Mouse (Mus musculus): ENCODE measurements at regions not wholly inside any gene's neighbourhood (a gene's known extent, or its start where the extent isn't known, plus 50 kb on each side); places are given as distances from the start of the nearest gene placed in this dataset.

DNA sequence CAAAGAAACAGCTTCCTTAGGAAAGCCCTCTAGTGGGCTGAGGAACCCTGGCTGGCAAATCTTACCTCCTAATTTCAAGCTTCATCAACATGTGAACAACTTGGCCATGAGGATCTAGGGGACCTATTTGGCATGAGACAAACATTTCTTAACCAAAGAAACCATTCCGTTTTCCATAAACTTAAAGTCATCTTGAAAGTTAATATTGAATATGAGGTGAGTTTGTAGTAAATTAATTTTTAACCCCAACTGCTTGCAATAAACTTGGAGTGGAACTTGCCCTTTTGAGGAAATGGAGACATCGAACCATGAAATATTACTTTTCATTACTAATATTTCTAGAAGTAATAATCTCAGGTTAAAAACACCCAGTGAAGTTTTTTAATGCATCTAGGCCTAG lies 229.7 kb downstream of the Cdh26 start:
- no peak for DNase-seq (ENCODE audit: low read depth, low spot score)

DNA sequence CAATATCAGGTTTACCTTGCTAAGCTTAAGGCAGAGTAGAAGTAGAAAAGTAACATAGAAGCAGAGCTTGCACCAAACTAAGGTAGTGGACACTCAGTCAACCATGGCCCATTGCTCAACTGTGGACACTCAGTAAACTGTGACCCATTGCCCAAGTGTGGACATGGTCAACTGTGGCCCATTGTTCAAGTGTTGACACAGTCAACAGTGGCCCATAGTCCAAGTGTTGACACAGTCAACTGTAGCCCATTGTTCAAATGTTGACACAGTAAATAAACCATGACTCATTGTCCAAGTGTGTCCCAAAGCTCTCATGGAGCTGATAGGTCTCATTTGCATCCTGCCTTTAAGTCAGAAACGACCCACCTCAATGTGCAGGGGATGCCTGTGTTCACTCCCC lies 232.1 kb downstream of the Cdh26 start:
- DNase-seq (ENCODE audit: low read depth, low spot score): no peak

DNA sequence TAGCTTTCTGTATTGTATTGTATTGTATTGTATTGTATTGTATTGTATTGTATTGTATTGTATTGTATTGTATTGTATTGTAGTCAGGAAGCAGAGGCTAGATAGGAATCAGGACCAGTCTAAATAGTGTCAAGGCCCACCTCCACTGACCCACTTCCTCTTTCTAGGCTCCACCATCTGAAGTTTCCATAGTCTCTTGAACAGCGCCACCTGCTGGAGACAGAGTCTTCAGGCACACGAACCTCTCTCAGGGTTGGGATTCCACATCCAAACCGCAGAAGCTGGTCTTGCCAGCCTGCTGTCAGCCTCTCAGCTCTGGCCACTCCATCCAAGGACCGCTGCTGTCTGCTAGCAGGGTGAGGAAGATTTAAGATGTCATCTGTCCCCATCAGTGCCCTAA lies 234.6 kb downstream of the Cdh26 start:
- peak; percentile 84 for DNase-seq (ENCODE audit: low read depth, low spot score)

DNA sequence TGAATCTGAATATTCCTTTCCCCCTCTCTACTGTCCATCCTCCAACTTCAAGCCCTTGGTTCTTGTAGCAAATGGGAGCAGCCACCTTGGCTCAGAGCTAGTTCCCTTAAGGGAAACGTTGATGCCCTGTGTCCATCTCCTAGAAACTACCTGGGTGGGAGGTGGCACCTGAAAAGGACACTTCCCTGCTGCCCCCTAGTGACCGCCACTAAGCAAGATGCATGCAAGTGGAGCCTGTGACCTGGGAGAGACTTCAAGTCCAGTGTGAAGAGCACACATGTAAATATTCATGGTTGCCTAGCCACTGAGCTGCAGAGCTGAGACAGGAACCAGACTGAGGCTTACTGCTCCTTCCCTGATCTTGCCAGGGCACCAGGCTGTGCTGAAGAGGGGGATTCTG lies 238.1 kb downstream of the Cdh26 start:
- DNase-seq (ENCODE audit: low read depth, low spot score): peak; percentile 16

DNA sequence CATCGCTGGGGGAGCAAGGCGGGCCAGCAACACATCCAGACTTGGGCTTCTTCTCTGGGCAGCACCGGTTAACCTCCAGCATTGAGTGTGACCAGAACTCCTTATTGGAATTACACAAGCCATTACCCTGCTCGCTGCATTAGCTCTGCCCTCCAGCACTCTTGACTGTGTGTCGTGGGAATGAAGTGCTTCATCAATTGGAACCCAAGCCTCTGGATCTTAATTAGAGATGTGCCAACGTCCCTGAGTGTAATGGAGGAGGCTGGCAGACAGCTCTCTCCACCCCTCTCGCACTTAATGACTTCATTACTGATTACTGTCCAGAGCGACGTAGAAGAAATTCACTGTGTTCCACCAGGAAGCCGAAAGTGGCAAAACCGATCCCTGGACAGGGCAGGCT lies 240.6 kb downstream of the Cdh26 start:
- no peak for DNase-seq (ENCODE audit: low read depth, low spot score)

DNA sequence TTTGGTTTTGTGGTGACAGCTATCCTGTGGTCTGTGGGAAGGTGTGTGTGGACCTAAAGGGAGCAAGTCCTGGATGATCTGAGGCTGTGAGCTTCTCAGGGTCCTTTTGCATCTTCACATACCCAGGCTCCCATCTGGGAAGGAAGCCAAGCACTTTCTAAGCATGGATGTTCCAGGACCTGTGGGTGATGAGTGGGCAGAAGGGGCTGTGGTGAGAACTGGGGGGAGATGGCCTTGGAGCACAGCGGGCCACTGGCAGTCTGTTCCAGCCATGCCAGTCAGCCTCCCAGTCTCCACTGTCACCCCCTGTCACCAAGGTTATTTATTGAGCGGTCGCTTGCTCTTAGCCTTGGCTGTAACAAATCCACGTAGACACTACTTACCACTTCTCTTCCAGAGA lies 243.3 kb downstream of the Cdh26 start:
- DNase-seq (ENCODE audit: low read depth, low spot score): no peak

DNA sequence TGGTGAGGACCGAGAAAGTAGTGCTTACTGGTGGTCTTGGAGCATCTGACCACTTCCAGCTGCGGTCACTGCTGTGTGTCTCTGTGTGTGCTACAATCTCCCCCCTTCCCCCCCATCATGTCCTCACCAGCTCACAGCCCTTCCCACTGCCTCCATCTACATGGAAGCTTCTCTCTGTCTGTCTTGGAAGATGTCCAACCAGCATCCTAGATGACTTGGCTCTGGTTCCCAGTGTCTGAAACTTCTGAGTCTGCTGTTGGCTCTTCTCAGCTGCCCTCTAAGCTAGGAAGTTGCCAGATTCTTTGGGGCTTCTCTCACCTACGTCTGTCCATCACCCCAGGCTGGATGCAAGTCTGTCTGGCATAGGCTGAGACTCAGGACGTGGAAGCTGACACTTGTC lies 244.3 kb downstream of the Cdh26 start:
- DNase-seq (ENCODE audit: low read depth, low spot score): no peak

DNA sequence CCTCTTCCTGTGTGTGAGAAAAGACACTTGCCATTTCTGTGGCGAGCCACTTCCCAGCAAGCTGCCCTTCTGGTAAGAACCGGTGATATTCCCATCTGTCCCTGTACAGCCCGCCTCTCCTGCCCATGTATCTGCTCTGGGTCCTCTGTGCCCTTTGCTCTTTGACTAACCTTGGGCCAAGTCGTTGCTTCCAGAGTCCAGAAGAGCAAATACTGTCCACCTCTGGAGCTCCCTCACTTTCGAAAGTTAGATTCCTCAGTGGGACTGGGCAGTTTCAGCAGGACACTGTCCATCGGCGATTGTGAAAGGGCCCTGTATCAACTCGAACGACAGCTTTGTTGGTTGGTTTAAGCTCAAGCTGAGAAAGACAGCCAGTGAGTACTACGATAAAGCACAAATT lies 246.6 kb downstream of the Cdh26 start:
- DNase-seq (ENCODE audit: low read depth, low spot score): no peak

DNA sequence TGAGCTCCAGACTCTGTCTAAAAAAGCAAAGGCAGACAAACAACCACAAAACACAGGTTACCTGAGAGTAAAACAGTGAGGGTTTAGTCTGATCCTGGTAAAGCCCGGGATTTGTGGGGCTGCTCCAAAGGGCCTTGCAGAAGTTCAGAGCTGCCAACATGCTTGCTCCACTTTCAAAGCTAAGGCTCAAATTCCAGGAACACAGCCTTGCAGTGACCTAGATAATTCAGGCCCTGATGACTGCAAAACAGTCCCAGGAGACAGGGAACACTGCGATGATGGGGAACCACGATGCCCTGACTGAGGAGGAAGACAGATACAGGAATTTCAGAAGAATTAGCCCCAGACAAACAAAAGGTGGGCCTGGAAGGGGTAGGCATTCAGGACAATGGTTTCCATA lies 250.0 kb downstream of the Cdh26 start:
- no peak for DNase-seq (ENCODE audit: low read depth, low spot score)

DNA sequence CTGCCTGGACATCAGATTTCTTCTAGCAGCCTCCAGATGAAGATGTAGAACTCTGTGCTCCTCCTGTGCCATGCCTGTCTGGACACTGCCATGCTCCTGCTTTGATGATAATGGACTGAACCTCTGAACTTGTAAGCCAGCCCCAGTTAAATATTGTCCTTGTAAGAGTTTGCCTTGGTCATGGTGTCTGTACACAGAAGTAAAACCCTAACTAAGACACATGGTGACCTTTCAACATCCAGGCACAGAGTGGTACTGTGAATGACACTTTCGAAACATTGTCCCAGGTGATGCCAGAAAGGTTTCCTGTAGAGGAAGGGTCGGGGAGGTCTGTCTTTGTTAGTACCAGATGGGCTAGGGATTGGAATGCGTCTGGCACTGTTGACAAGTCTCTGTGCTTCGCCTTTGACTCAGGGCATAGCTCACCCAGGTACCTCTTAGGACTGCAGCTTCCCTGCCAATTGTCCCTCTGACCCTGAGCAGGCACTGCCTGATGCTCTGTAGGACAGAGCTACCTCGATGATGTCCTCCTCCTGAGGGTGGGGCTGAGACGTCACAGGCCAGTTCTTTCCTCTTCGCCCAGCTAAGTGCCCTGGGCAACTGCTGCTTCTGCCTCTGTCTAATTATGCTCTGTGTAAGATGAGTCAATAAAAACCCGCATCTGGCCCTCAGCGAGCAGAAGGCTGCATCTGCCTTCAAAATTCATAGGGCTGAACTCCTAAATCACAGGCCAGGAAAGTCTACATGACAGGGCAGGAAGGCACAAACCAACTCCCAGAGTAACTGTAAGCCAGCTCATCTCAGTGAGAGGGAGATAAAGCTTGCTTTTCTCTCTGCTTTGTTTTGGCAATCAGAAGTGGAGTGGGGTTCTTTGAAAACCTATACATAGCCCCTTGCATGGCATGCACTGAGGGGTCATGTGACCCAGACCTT lies 254.0 kb downstream of the Cdh26 start:
- no peak for DNase-seq (ENCODE audit: low read depth, low spot score)

DNA sequence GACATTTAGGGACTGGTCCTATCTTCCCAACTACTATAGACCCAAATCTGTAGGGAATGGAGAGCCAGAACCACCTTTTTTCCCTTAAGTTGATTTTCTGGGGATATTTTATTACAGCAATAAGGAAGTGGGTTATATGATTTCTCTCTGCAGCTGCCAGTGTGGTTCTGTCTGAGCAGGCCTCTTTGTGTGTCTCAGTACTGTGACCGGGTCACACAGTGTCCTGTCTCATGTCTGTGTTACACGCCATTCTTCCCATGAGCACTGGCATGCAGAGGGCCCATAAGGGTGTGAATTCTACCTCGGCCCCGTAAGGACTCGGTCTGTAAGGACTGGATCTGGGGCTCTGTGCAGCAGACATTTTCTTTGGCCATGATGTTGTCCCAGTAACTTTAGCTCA lies 254.9 kb downstream of the Cdh26 start:
- no peak for DNase-seq (ENCODE audit: low read depth, low spot score)

- DNase-seq (ENCODE audit: low read depth, low spot score): no peak
Measured at GRCm38 (mm10) chr2:178686167-178686601, 255.9 kb downstream of the Cdh26 start.

GRCm38 (mm10) chr2:178688586-178688985 lies 258.3 kb downstream of the Cdh26 start:
- no peak for DNase-seq (ENCODE audit: low read depth, low spot score)

- no peak for DNase-seq (ENCODE audit: low read depth, low spot score)
Measured at GRCm38 (mm10) chr2:178691190-178691864, 261.0 kb downstream of the Cdh26 start.

GRCm38 (mm10) chr2:178691865-178692228 lies 261.5 kb downstream of the Cdh26 start:
- no peak for DNase-seq (ENCODE audit: low read depth, low spot score)

DNA sequence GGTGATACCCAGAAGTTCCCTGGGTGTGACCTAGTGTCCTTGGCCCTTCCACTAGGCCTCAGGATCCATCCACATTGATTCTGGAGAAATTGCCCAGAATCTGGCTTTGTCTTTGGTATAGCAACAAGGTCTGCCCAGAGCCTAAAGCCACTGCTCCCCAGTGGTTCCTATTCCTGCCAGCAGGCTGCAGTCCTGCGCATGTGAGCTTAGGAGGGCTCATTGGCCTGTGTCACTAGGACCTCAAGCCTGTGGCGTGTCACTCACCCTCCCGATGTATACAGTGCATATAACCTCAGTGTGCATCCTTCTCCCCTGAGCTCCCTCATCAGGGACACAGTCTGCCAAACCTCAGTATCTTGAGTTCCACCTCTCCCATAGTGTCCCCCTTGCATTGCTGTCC lies 261.9 kb downstream of the Cdh26 start:
- no peak for DNase-seq (ENCODE audit: low read depth, low spot score)

- DNase-seq (ENCODE audit: low read depth, low spot score): no peak
Measured at GRCm38 (mm10) chr2:178698648-178699047, 268.3 kb downstream of the Cdh26 start.

DNA sequence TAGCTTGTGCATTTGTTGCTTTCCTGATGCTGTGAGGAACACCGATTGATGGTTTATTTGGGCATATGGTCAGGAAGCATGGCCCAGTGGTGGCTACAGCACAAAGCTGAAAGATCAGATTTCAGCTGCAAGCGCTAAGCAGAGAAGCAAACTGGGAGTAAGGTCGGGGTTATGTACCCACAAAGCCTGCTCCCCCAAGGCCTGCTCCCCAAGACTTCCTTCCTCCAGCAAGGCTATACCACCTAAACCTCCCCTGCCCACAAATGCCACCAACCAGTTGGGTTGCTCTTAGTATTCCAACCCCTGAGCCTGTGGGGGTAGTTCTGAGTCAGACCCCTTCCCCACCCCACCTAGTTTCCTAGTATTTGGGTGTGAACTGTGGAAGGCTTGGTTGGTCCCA lies 270.5 kb downstream of the Cdh26 start:
- no peak for DNase-seq (ENCODE audit: low read depth, low spot score)

GRCm38 (mm10) chr2:178704510-178704909 lies 274.2 kb downstream of the Cdh26 start:
- no peak for DNase-seq (ENCODE audit: low read depth, low spot score)

- DNase-seq (ENCODE audit: low read depth, low spot score): no peak
Measured at GRCm38 (mm10) chr2:178708649-178709048, 278.3 kb downstream of the Cdh26 start.

DNA sequence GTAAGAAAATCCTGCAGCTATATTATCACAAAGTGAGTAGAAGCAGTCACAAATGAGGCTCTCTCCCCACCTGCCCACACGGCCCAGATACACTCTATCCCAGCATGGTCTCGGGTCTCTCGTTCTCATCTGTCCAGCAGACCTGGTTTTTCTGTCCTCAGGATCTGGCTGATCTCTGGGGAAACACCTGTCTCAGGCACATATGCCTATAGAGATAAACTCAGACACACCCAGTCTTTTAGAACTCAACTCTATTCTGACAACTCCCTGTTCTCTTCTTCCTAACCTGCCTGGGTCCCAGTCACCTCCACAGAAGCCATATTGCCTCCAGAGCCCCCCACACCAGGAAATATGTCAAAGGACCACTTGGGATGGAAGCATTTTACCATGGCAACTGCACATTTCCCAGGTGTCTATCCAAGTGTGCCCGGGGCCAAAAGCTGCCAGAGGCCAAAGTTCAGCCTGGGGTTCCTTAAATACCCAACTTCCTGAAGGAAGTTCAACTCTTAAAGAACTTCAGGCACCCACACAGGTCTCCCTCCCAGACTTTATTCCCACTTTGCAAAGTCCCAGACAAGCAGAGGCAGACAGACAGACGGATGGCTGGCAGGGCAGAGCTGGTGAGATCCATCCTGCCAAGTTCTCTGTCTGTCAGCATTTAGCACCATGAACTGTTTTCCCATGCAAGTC lies 279.0 kb downstream of the Cdh26 start:
- DNase-seq (ENCODE audit: low read depth, low spot score): no peak

DNA sequence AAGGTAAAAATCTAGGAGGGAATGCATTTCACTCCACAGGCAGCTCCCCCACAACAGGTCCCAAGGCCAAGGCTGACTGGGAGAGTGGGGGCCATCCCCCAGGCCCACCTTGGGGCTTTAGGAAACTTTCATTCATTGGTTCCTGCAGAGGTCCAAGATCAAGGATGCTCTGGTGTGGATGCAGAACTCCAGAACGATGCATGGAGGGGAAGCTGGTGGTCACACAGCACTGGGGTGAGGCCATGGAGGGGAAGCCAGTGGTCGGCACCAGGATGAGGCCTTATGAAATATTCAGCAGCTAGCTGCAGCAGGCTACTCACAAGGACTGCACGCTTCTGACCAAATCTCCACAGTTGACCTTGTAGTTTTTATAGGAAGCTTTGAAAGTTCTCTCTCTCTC lies 279.7 kb downstream of the Cdh26 start:
- no peak for DNase-seq (ENCODE audit: low read depth, low spot score)

Measured in R1 (cell line).